In the genomic region with DNA sequence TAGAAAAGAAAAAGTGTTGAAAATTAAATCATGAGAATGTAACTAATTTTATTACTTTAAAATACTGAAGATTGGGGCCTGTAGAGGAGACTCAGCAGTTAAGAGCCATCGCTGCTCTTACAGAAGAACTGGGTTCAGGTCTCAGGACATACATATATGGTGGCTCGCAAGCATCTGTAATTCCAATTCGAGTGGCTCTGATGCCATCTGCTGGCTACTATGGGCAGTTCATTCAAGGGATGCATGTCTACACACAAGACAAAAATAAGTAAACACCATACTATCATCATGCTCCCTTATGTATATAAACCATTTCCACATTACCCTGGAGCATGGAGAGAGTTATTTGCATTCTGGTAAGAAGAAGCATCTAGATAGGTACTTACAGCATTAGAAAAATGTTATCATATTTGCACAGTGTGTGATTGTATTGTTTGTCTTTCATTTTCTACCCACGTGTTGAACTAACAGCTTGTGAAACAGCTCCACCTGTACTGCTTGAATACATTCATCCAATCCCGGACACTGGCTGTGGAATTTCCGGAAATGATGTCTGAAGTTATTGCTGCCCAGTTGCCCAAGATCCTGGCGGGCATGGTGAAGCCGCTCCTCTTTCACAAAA, we compare ENCODE assay signal across 11 mouse cellular contexts. TPM values are rescaled to one million over a fixed set of nuclear protein-coding genes. Genes with fewer than 3 reads are reported as not detected.
DNase-seq lines count a peak whose midpoint lies in the region; ATAC-seq and TF ChIP-seq lines count a peak whose summit lies in the region.
"Had no signal": no experiment of that assay in that cellular context is flagged by ENCODE, and none has a peak within 500 bp of the region (broad histone marks: within the 10 kb centered on the region; RNA-seq: fewer than 3 reads in every experiment).

No protein-coding gene starts in this region.

- no peaks in the 10 kb centered on the region for H3K9me3 ChIP-seq in kidney, postnatal 0 days (replicated peaks; ENCODE audit: low read length)
- H3K9me3 ChIP-seq: G1E had no signal

- peak; percentile 86 for TF ChIP-seq CTCF in kidney, postnatal 0 days (IDR thresholded peaks at IDR 0.05; ENCODE audit: low read depth)

- no peaks in the 10 kb centered on the region for H3K27me3 ChIP-seq in kidney, postnatal 0 days (ENCODE audit: insufficient read depth, low read length)

- no peaks in the 10 kb centered on the region for H3K36me3 ChIP-seq in kidney, postnatal 0 days (ENCODE audit: insufficient read depth, low read length)
- H3K36me3 ChIP-seq: G1E had no signal

- H3K27ac ChIP-seq in kidney, postnatal 0 days = no peak overlapping the region
- H3K27ac ChIP-seq: macrophage had no signal

- H3K4me2 ChIP-seq in kidney, postnatal 0 days (ENCODE audit: low read length) = no peak overlapping the region

- H3K9ac ChIP-seq in kidney, postnatal 0 days (ENCODE audit: low read depth, low read length) = no peak overlapping the region

- peak; percentile 78; the same call in 1 of the 2 replicates for ATAC-seq in frontal cortex, adult (ENCODE audit: low TSS enrichment)
- ATAC-seq in kidney, postnatal 0 days (replicated peaks; ENCODE audit: low FRiP score, low read depth) = peak; percentile 54; the same call in 1 of the 2 replicates
- ATAC-seq in megakaryocyte progenitor cell, adult 5-6 weeks (replicated peaks; ENCODE audit: poor library complexity) = peak; percentile 93

- H3K4me3 ChIP-seq in kidney, postnatal 0 days (replicated peaks; ENCODE audit: low read depth, low read length) = no peak overlapping the region

- no peaks in the 10 kb centered on the region for H3K4me1 ChIP-seq in kidney, postnatal 0 days (replicated peaks; ENCODE audit: insufficient read depth, low read length)

- DNase-seq in frontal cortex, postnatal 14 days (ENCODE audit: low spot score in 2 of 2) = no peak
- peak; percentile 7 to 19 for DNase-seq in urinary bladder, postnatal 36 days (ENCODE audit: low spot score in 2 of 2)
- DNase-seq in urinary bladder, postnatal 10 days (ENCODE audit: low spot score) = no peak
- DNase-seq in embryo, embryonic 11 days = peak; percentile 59
- DNase-seq in kidney, postnatal 0 days (ENCODE audit: low spot score) = peak; percentile 58
- no peak for DNase-seq in T-cell, adult 2 months (ENCODE audit: low spot score)

- WGBS in kidney, postnatal 0 days = 66% methylated on average over 8 of the region's 8 CpGs

RNA-seq across cellular contexts. Expression of a gene that starts 7.0 kb away (rescaled TPM):
- 0.09 and 0.20 TPM in 2 replicates for polyA plus RNA-seq in kidney, postnatal 0 days (2015; fragmentation: Nextera tagmentation; extraction: Ambion mirVana)
- 0.07 TPM in 1 of 2 replicates, not detected in the other for total RNA-seq in megakaryocyte progenitor cell, adult 5-6 weeks (2015)
- total RNA-seq in megakaryocyte progenitor cell, adult 5-6 weeks (2017) = not detected in 2 replicates
- polyA plus RNA-seq: G1E; heart, embryonic 14.5 days; macrophage had no signal

Comparison
In these comparisons a context has a peak if more than half of its experiments do, and no peak if none do; other contexts are left out.
1. DNase-seq: peak in urinary bladder, postnatal 36 days (2 of 2), embryo, embryonic 11 days (single experiment) and kidney, postnatal 0 days (single experiment); none in frontal cortex, postnatal 14 days (0 of 2), urinary bladder, postnatal 10 days (single experiment) and T-cell, adult 2 months (single experiment).
2. Peak in every context shown above with its lines, with median percentiles within 50 percentile points of each other: ATAC-seq.